Mouse (Mus musculus) intestine, postnatal 0 days (tissue): ENCODE data around the gene Fam71b. TPM values are rescaled to one million over a fixed set of nuclear protein-coding genes. Genes with fewer than 3 reads are reported as not detected.

Experiments
- ATAC-seq: fragments of 200-750 bp; cut with Nextera tagmentation; 2 replicates; pipeline ENCODE4 v1.8.0; 2017; ENCODE audit warnings: mild to moderate bottlenecking, moderate TSS enrichment, moderate library complexity
- H3K27ac ChIP-seq: fragments of 300-500 bp; sonication (generic); 2 replicates; pipeline ENCODE4 v1.5.1; 2014; ENCODE audit warnings: mild to moderate bottlenecking, low read depth, low read length, moderate library complexity
- H3K27me3 ChIP-seq: fragments of 300-500 bp; sonication (generic); replicated peaks from 2 replicates; pipeline ENCODE4 v1.6.1; 2014; ENCODE audit warnings: low read length, mixed read lengths; ENCODE audit not compliant: control insufficient read depth, insufficient read depth
- H3K36me3 ChIP-seq: fragments of 300-500 bp; sonication (generic); 2 replicates; pipeline ENCODE4 v1.6.1; 2014; ENCODE audit warnings: mild to moderate bottlenecking, moderate library complexity; ENCODE audit not compliant: control insufficient read depth, insufficient read depth
- H3K4me1 ChIP-seq: fragments of 300-500 bp; sonication (generic); replicated peaks from 2 replicates; pipeline ENCODE4 v1.6.1; 2014; ENCODE audit warnings: antibody characterized with exemption, low read length, mixed read lengths; ENCODE audit not compliant: control insufficient read depth, insufficient read depth
- H3K4me2 ChIP-seq: fragments of 300-500 bp; sonication (generic); replicated peaks from 2 replicates; pipeline ENCODE4 v1.6.1; 2014; ENCODE audit warnings: low read depth, mild to moderate bottlenecking, moderate library complexity
- H3K4me3 ChIP-seq: fragments of 300-500 bp; sonication (generic); 2 replicates; pipeline ENCODE4 v1.5.1; 2014; ENCODE audit warnings: low read depth, low read length
- H3K9ac ChIP-seq: fragments of 300-500 bp; sonication (generic); 2 replicates; pipeline ENCODE4 v1.6.1; 2014; ENCODE audit warnings: mild to moderate bottlenecking, low read depth, low read length
- H3K9me3 ChIP-seq: fragments of 300-500 bp; sonication (generic); 2 replicates; pipeline ENCODE4 v1.6.1; 2016; ENCODE audit warnings: mixed run types; ENCODE audit not compliant: control insufficient read depth
- CTCF ChIP-seq: sonication (generic); IDR thresholded peaks from 2 replicates; pipeline ENCODE4 v1.5.1; 2016; ENCODE audit warnings: low read depth, mild to moderate bottlenecking, control low read depth, antibody characterized with exemption, moderate library complexity
- WGBS: fragments of 180-500 bp; shearing (Covaris S2); extraction: QIAGEN DNeasy Blood & Tissue Kit; methylation state at CpG from one replicate; pipeline ENCODE4 v1.1.7; 2014; 5-methylcytosine and 5-hydroxymethylcytosine counted together
- polyA plus RNA-seq: library from polyadenylated mRNA; unstranded; fragments of >200 nt; fragmentation: Nextera tagmentation; extraction: Ambion mirVana; gene quantifications from 2 replicates; pipeline ENCODE4 v1.2.1, GENCODE M21; 2015

The Fam71b gene
- polyA plus RNA-seq, 1 experiment from 2014 or later: not detected

- H3K4me3 ChIP-seq: no peak overlapping the region
- H3K9ac ChIP-seq: no peak overlapping the region
- no peak for ATAC-seq
- no peaks in the 10 kb centered on the region for H3K9me3 ChIP-seq
- H3K4me2 ChIP-seq: no peak overlapping the region
- H3K36me3 ChIP-seq: no peaks in the 10 kb centered on the region
- no peak for TF ChIP-seq CTCF
- WGBS: 89% methylated on average over 4 of the region's 4 CpGs
- H3K4me1 ChIP-seq: no peaks in the 10 kb centered on the region
- no peaks in the 10 kb centered on the region for H3K27me3 ChIP-seq
- no peak overlapping the region for H3K27ac ChIP-seq
These were observed 13.9 kb upstream of the Fam71b start for GRCm38 (mm10) chr11:46382466-46382865.

- no peak for TF ChIP-seq CTCF
- 81% methylated on average over 2 of the region's 2 CpGs for WGBS
These were observed 11.4 kb upstream of the Fam71b start for GRCm38 (mm10) chr11:46384925-46385324.

GRCm38 (mm10) chr11:46386556-46386955, 9.8 kb upstream of the Fam71b start:
- 82% methylated on average over 8 of the region's 8 CpGs for WGBS
- Histone ChIP-seq H3K27ac (no peak overlapping the region), H3K27me3 (no peaks in the 10 kb centered on the region), H3K4me3 (no peak overlapping the region), H3K36me3 (no peaks in the 10 kb centered on the region), H3K9me3 (no peaks in the 10 kb centered on the region), H3K4me2 (no peak overlapping the region), H3K9ac (no peak overlapping the region), H3K4me1 (no peaks in the 10 kb centered on the region)
- no peak for TF ChIP-seq CTCF
- ATAC-seq: no peak

More at GRCm38 (mm10) chr11:46384925-46385324, 11.4 kb upstream of the Fam71b start:
- no peaks in the 10 kb centered on the region for H3K27me3 ChIP-seq
- ATAC-seq: no peak
- no peak overlapping the region for H3K4me3 ChIP-seq
- H3K36me3 ChIP-seq: no peaks in the 10 kb centered on the region
- H3K9ac ChIP-seq: no peak overlapping the region
- H3K4me2 ChIP-seq: no peak overlapping the region
- no peaks in the 10 kb centered on the region for H3K9me3 ChIP-seq
- H3K27ac ChIP-seq: no peak overlapping the region
- H3K4me1 ChIP-seq: no peaks in the 10 kb centered on the region

- no peaks in the 10 kb centered on the region for H3K9me3 ChIP-seq
- 87% methylated on average over 8 of the region's 8 CpGs for WGBS
- no peak overlapping the region for H3K9ac ChIP-seq
- H3K36me3 ChIP-seq: no peaks in the 10 kb centered on the region
- ATAC-seq: no peak
- no peaks in the 10 kb centered on the region for H3K27me3 ChIP-seq
- no peak overlapping the region for H3K4me2 ChIP-seq
- H3K4me3 ChIP-seq: no peak overlapping the region
- H3K4me1 ChIP-seq: no peaks in the 10 kb centered on the region
- TF ChIP-seq CTCF: no peak
- H3K27ac ChIP-seq: no peak overlapping the region
These were observed 9.3 kb upstream of the Fam71b start for GRCm38 (mm10) chr11:46387061-46387460.

- no peak for TF ChIP-seq CTCF
- H3K36me3 ChIP-seq: no peaks in the 10 kb centered on the region
- H3K4me3 ChIP-seq: no peak overlapping the region
- H3K9me3 ChIP-seq: no peaks in the 10 kb centered on the region
- no peak for ATAC-seq
- no peak overlapping the region for H3K4me2 ChIP-seq
- H3K27ac ChIP-seq: no peak overlapping the region
- no peaks in the 10 kb centered on the region for H3K27me3 ChIP-seq
- H3K4me1 ChIP-seq: no peaks in the 10 kb centered on the region
- H3K9ac ChIP-seq: no peak overlapping the region
- 64% methylated on average over 6 of the region's 6 CpGs for WGBS
These were observed 7.9 kb upstream of the Fam71b start for GRCm38 (mm10) chr11:46388438-46388837.

GRCm38 (mm10) chr11:46389336-46390117, 6.8 kb upstream of the Fam71b start, which contains the start of gene Itk:
Gene Itk, minus strand, starts transcription at chr11:46389515.
- Histone ChIP-seq H3K9me3 (no peaks in the 10 kb centered on the region), H3K4me2 (no peak within 1 kb of the TSS), H3K4me3 (no peak within 1 kb of the TSS), H3K4me1 (no peaks in the 10 kb centered on the region), H3K27ac (no peak within 1 kb of the TSS), H3K27me3 (no peaks in the 10 kb centered on the region), H3K36me3 (no peaks in the 10 kb centered on the region), H3K9ac (no peak within 1 kb of the TSS)
- no peak for ATAC-seq
- TF ChIP-seq CTCF: no peak
- WGBS: 81% methylated on average over 13 of the region's 13 CpGs
